Mouse (Mus musculus) gastrocnemius, postnatal 4 days (tissue): ENCODE results near the gene Cacng1. TPM values are rescaled to one million over a fixed set of nuclear protein-coding genes. Genes with fewer than 3 reads are reported as not detected.

ENCODE experiments used
- DNase-seq, 2 experiments: peaks; one replicate each; pipeline ENCODE4 v3.0.0; 2021 to 2022; ENCODE audit warnings: low spot score in 2 of 2, mixed read lengths in 2 of 2
- total RNA-seq, 2 experiments: library from RNA; stranded (reverse); gene quantifications; 2 replicates each; pipeline ENCODE4 v1.2.3; 2021

Gene Cacng1
- total RNA-seq, 2 experiments from 2014 or later: 398 to 455 TPM

- DNase-seq: no peak
Measured at GRCm38 (mm10) chr11:107714368-107714767, 2.0 kb downstream of the Cacng1 start.

DNA sequence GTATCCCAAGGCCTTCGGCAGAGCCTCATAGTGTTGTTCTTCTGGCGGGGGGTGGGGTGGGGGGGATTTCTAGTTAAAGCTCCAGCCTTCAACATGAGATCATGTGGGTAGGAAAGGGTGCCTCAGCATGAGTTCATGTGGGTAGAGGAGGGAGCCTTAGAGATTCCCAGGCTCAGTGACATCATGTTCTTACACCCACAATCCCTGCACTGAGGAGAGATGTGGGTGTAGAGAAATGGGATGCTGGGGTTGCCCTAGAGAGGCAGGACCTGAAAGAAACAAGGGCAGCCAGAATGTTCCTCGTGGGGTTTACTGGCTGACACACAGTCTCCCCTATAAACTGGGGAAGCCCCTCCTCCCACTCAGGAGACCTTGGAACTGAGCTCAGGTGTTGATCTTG, 5.9 kb downstream of the Cacng1 start:
- no peak for DNase-seq

DNA sequence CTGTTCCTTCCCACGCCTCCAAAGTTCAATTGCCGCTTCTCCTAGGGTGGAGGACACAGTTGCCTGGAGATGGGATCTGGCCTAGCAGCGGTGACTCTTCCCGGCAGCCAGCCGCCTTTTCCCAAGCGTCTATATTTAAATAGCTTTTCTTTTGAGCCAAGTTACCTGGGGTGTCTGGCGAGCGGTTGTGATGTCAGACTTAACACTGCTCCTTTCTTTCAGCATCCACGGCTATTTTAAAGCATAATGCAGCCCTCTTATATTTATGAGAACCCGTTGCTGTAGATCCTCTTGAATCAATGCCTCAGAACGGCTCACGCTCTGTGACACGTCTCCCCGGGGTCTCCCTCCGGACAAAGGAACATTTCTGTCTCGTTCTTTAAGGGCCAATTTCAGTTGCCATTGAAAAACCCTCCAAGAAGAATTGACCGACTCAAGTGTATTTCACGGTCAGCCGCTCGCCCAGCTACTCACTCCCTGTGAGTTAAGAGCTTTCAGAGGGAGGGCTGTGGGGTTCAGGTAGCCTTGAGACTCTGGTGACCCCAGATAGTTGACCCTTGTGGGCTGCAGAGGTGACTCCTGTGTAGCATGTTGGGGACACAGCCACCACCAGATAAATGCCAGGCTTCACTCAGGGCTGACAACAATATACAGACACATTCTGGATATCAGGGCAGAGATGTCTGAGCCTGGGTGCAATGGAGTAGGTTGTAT, 8.3 kb downstream of the Cacng1 start:
- no peak for DNase-seq

DNA sequence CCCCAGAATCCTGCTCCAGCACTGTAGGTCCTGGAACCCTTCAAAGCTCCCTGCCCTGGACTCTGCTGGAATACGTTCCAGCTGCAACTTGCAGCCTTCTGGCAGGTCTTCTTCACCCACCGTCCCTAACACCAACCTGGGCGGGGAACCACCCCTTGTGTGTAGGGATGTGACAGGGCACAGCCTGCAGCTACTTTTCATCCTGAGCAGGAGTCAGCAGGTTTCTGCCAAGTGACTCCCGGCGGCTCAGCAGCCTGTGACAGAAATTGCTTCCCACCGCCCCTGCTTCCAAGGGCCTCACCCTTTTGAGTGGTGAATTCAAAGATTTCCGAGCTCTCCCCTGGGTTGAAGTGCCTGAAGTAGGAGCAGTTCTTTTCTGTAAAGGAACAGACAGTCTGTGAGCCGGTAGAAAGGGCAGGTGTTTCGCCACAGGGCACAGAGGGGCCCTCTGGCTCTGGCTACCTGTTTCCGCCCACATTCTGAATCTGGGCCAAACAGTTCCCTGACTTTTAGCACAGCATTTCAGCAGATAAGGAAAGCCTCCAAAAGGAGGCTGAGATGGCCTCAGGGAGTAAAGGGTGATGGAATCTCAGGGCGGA, 10.7 kb downstream of the Cacng1 start:
- no peak for DNase-seq

GRCm38 (mm10) chr11:107705060-107705459, 11.3 kb downstream of the Cacng1 start:
- no peak for DNase-seq

- no peak for DNase-seq
Measured at GRCm38 (mm10) chr11:107703272-107704134, 12.8 kb downstream of the Cacng1 start.

GRCm38 (mm10) chr11:107699967-107700366, 16.4 kb downstream of the Cacng1 start:
- no peak for DNase-seq

GRCm38 (mm10) chr11:107693338-107693737, 23.0 kb downstream of the Cacng1 start:
- DNase-seq: no peak

GRCm38 (mm10) chr11:107691569-107691968, 24.8 kb downstream of the Cacng1 start:
- no peak for DNase-seq

GRCm38 (mm10) chr11:107688480-107688879, 27.8 kb downstream of the Cacng1 start:
- no peak for DNase-seq

DNA sequence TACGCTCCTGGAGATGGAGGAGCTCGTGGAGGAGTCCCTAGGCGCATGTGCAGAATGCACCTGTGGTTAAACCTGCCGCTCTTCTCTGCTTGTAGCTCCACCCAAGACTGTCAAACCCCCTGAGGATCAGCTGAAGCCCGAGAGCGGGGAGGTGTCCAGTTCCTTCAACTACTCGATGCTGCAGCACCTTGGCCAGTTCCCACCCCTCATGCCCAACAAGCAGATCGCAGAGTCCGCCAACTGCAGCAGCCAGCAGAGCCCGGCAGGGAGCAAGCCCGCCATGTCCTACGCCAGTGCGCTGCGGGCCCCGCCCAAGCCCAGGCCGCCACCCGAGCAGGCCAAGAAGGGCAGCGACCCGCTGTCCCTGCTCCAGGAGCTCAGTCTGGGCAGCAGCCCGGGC, 30.0 kb downstream of the Cacng1 start:
- DNase-seq: no peak

GRCm38 (mm10) chr11:107683544-107684465, 32.5 kb downstream of the Cacng1 start:
- DNase-seq: no peak

DNA sequence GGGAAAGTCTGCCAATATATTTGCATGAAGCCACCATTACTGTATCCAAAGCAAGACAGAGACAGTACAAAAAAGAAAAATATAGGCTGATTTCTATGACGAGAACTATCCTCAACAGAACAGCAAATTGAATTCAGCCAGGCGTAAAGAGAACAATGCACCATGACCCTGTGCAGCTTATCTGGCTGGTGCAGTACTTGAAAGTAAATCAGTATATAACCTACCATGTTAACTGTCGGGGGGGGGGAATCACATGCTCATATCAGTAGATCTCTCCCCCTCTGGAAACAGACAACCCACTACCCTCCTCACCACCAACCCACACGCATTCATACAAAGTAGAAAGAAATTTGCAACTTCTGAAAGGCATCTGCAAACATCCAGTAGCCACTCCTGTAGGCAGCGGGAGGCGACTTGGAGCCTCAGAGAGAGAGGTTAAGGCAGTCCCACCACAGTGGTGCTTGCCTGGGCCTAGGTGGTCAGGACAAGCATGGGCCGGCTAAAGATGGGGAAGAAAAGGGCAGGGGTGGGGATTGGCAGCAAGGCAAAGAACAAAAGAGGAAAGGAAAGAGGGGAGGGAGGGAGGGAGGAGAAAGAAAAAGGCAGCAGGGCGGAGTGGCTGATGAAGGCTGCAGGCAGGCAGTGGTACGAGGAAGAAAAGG, 33.5 kb downstream of the Cacng1 start:
- DNase-seq: no peak

GRCm38 (mm10) chr11:107676207-107676940, 39.9 kb downstream of the Cacng1 start:
- no peak for DNase-seq

DNA sequence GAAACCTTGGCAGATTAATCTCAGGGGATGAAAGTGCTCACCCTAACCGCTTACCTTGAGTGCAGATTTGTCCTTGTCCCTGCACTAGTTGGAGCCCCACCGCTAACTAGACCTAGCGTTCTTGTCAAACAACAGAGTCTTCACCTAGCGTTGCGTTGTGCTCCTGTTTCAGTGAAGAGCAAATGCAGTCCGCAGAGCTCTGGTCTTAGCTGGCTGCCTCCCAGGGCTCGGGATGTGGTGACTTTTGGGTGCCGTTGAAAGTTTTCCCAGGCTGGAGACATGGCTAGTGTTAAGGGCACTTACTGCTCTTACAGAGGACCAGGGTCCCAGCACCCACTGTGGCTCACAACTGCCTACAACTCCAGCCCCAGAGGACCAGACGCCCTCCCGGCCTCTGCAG, 41.1 kb downstream of the Cacng1 start:
- DNase-seq: no peak

GRCm38 (mm10) chr11:107674601-107675000, 41.7 kb downstream of the Cacng1 start:
- no peak for DNase-seq

- DNase-seq: no peak
Measured at GRCm38 (mm10) chr11:107674006-107674405, 42.3 kb downstream of the Cacng1 start.

DNA sequence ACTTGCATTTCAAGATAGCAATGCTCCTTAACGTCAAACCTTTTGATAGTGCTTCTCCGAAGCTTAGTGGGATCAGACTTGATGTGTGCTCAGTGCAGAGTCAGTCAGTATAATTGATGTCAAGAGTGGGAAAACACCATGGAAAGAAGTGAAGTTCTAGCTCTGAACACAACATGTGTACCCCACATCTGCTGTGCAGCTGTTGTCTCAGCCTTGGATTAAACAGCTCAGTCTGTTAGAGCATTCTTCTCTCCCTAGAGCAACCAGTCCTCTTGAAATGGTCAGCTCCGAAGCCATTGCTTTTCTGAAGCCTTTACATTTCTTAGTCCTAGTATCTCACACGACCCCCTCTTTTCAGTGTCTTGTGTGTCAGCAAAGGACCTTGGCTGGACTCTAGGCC, 47.3 kb downstream of the Cacng1 start:
- no peak for DNase-seq

DNA sequence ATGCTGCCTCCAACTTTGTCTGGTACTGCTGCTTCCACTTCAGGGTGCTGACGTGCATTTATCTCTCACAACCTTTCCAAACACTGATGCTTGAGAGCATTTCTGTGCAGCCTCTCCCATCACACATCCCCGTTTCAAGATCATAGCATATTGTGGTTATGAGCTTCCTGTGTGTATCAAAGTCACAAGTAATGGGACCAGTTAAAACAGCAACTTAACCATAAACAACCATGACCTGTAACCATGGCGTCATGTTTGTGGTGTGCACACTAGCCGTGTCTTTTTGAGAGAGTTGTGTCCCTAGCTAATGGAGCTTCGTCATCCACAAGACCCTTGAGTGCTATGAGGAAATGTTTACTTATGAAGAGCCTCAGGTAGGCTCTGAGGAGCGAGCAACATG, 48.1 kb downstream of the Cacng1 start:
- DNase-seq: no peak

DNA sequence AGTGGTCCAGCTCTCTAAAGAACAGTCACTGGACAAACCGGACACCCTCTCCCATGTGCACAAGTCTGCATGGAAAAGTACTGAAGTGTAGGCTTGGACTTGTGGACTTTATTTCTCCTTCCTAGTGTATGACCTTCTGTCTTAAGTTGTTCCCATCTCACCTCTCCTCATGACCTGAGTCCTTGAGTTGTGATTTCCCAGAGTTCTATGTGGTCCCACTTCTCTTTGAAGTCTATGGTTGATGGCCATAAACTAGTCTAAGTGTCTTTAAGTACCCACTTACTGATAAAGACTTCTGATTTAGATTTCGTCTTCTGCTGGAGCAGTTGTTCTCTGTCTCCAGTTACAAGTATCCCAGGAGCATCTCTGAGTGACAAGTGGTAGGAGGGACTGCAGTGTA, 48.8 kb downstream of the Cacng1 start:
- DNase-seq: no peak
